Mouse (Mus musculus) brain, embryonic 14.5 days (tissue): ENCODE data around the gene Gm20431. TPM values are rescaled to one million over a fixed set of nuclear protein-coding genes. Genes with fewer than 3 reads are reported as not detected.

Experiments
- DNase-seq: peaks from one replicate; pipeline ENCODE4 v3.0.0-alpha.2; 2011; ENCODE audit warnings: low read depth
- CTCF ChIP-seq: fragments of 200-500 bp; IDR thresholded peaks from 2 replicates; pipeline ENCODE4 v1.5.1; 2012; ENCODE audit warnings: inconsistent platforms, mild to moderate bottlenecking, moderate library complexity, borderline replicate concordance; ENCODE audit not compliant: insufficient read depth, insufficient read length; ENCODE audit errors: extremely low read depth
- POLR2A ChIP-seq: fragments of 200-500 bp; IDR thresholded peaks from 2 replicates; pipeline ENCODE4 v1.6.1; 2012; ENCODE audit warnings: mild to moderate bottlenecking, inconsistent platforms, borderline replicate concordance; ENCODE audit not compliant: poor library complexity, insufficient read depth, insufficient read length, severe bottlenecking; ENCODE audit errors: extremely low read depth
- polyA plus RNA-seq: library from polyadenylated mRNA; depleted of rRNA; stranded (reverse); fragments of >200 nt; gene quantifications from 2 replicates; pipeline ENCODE4 v1.2.3, GENCODE M21; 2012

The Gm20431 gene
- polyA plus RNA-seq, 1 experiment = 3.5 TPM

GRCm38 (mm10) chr2:167600481-167600995, 60.8 kb downstream of the Gm20431 start:
- DNase-seq = no peak

DNA sequence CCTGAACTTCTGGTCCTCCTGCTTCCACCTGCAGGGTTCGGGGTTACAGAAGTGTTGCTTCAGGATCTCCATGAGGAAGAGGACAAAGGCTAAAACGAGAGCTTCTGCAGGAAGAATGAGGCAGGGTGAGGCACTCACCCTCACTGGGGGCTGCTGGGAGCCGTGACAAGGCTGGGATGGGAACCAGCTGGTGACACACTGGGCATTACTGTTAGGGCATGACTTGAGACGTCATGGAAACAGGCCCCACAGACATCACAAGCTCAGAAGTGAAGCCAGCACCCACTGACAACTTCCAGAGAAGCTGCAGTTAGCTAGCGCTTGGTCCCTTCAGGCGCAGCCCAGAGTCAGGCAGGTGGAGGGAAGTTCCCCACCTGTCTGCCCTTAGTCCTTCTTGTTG, 61.4 kb downstream of the Gm20431 start:
- no peak for DNase-seq
- TF ChIP-seq CTCF (no peak), POLR2A (no peak)

More at GRCm38 (mm10) chr2:167600481-167600995, 60.8 kb downstream of the Gm20431 start:
- TF ChIP-seq POLR2A (no peak), CTCF (no peak)

GRCm38 (mm10) chr2:167599195-167599594, 62.1 kb downstream of the Gm20431 start:
- DNase-seq = no peak
- TF ChIP-seq CTCF = no peak
- TF ChIP-seq POLR2A = no peak

GRCm38 (mm10) chr2:167597492-167598186, 63.7 kb downstream of the Gm20431 start:
- DNase-seq = peak; percentile 47
- TF ChIP-seq CTCF (no peak), POLR2A (no peak)

DNA sequence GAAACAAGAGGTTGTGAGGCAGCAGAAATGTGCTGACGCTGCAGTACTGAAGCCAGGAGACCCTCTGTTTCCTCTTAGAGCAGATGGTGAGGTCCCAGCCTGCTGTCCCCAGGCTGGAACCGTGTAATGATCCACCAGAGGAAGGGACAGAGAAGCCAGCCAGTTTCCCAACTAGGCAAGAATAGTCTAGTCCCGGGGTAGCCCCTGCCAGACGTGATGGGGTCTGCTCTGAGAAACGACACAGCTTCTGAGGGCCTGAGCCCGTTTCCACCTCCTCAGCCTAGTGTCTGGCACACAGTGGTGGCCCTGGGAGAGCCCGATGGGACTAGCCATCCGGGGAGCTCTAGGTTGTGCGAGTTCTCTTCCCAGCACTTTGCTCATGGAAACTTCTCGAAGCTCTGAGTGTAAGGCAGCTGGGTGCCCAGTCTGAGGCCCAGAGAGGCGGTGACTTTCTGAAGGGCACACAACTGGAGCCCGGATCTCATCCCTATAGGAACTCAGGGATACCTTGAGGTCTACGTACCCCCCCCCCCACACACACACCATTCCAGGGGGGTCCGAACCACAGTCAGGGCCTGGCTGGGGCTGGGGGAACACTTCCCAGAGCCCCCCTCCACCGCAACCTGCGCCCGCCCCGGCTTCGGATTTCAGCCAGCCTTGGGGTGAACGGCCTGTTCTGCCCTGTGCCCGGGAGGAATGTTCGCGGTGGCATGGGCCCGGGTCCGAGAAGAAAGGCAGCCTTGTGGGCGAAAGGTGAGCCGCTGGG, 64.4 kb downstream of the Gm20431 start:
- TF ChIP-seq CTCF = no peak
- no peak for TF ChIP-seq POLR2A
- DNase-seq = peak; percentile 40

DNA sequence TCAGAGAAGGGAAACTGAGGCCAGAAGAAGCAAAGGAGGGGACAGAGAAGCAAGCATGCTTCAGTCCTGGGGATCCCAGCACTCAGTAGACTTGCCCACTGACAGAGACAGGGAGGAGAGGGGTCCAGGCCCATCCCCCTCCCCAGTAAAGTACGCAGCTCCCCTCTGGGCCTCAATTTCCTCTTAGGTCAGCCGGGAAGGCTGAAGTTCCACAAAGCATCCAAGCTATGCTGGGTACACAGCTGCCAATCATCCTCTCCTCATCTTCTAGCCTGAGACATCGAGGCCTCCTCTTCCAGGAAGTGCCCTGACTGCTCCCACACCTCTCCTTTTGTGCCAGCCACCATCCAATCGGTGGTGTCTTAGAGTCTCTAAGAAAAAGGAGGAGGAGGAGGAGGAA, 65.0 kb downstream of the Gm20431 start:
- DNase-seq = no peak
- TF ChIP-seq CTCF (no peak), POLR2A (no peak)

GRCm38 (mm10) chr2:167595761-167596171, 65.5 kb downstream of the Gm20431 start:
- TF ChIP-seq POLR2A = no peak
- TF ChIP-seq CTCF = no peak
- DNase-seq = peak; percentile 29

GRCm38 (mm10) chr2:167594444-167594934, 66.8 kb downstream of the Gm20431 start:
- TF ChIP-seq POLR2A (no peak), CTCF (no peak)
- peak; percentile 51 for DNase-seq

- no peak for DNase-seq
- TF ChIP-seq POLR2A (no peak), CTCF (no peak)
Observed at GRCm38 (mm10) chr2:167593551-167594250, 67.6 kb downstream of the Gm20431 start.

- no peak for DNase-seq
- no peak for TF ChIP-seq POLR2A
Observed at GRCm38 (mm10) chr2:167588774-167589577, 72.3 kb downstream of the Gm20431 start.

GRCm38 (mm10) chr2:167586976-167587375, 74.3 kb downstream of the Gm20431 start:
- no peak for DNase-seq
- no peak for TF ChIP-seq POLR2A
- no peak for TF ChIP-seq CTCF
